Comparison of ENCODE assay signal across 12 mouse cellular contexts in the genomic region with DNA sequence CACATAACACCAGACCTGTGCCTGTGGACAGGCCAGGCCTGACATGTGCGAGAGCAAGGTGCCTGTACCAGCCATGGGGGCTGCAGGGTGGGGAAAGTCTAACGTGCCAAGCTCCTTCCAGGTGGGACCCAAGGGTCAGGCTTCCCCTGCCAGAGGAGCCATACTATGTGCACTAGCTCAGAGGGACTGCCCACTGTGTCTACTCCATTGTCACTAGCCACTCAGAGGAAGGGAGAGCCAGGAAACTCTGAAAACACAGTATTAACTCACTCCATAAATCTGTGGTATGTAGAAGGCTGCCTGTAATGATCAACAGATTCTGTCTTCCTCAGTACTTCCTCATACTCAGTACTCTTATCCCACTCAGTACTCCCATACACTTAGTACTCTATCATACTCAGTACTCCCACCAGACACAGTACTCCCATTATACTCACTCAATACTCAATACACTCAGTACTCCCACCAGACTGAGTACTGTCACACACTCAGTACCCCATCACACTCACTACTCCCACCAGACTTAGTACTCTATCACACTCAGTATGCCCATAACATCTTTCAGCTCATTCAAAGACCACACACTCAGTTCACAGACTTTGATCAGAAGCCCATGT. TPM values are rescaled to one million over a fixed set of nuclear protein-coding genes. Genes with fewer than 3 reads are reported as not detected.
"Had no signal": no experiment of that assay in that cellular context is flagged by ENCODE, and none has a peak within 500 bp of the region (broad histone marks: within the 10 kb centered on the region; RNA-seq: fewer than 3 reads in every experiment).

No protein-coding gene starts in this region.

RNA-seq across cellular contexts. Expression of a gene that starts 3.2 kb away (rescaled TPM):
- total RNA-seq: layer of hippocampus, postnatal 25 days; left cerebral cortex, adult 2 months; left cerebral cortex, postnatal 14 days had no signal
- polyA plus RNA-seq: kidney, embryonic 15.5 days; limb, embryonic 10.5 days; lung, embryonic 16.5 days; midbrain, embryonic 16.5 days; neural tube, embryonic 13.5 days; stomach, embryonic 16.5 days had no signal

RNA-seq across cellular contexts. Expression of a gene that starts 16.7 kb away (rescaled TPM):
- total RNA-seq: layer of hippocampus, postnatal 25 days; left cerebral cortex, adult 2 months; left cerebral cortex, postnatal 14 days had no signal
- polyA plus RNA-seq: kidney, adult 2 months; kidney, embryonic 15.5 days; limb, embryonic 10.5 days; liver, embryonic 14.5 days; lung, embryonic 16.5 days; midbrain, embryonic 16.5 days; neural tube, embryonic 13.5 days; stomach, embryonic 16.5 days; thymus, postnatal 0 days had no signal

RNA-seq across cellular contexts. Expression of a gene that starts 36.0 kb away (rescaled TPM):
- total RNA-seq: layer of hippocampus, postnatal 25 days; left cerebral cortex, adult 2 months; left cerebral cortex, postnatal 14 days had no signal
- polyA plus RNA-seq: kidney, adult 2 months; kidney, embryonic 15.5 days; limb, embryonic 10.5 days; lung, embryonic 16.5 days; midbrain, embryonic 16.5 days; neural tube, embryonic 13.5 days; stomach, embryonic 16.5 days; thymus, postnatal 0 days had no signal
